Mouse (Mus musculus) telencephalon, adult 2 months (tissue): ENCODE measurements at regions not wholly inside any gene's neighbourhood (a gene's known extent, or its start where the extent isn't known, plus 50 kb on each side); places are given as distances from the start of the nearest gene placed in this dataset.

Source experiments
- DNase-seq: peaks from one replicate; pipeline ENCODE4 v3.0.0-alpha.2; 2011; ENCODE audit warnings: low read depth, low spot score

GRCm38 (mm10) chr19:49741239-49741638 lies 937.2 kb downstream of the Sorcs1 start:
- DNase-seq, result peak; percentile 11

GRCm38 (mm10) chr19:49739483-49740175 lies 938.8 kb downstream of the Sorcs1 start:
- DNase-seq, result no peak

- DNase-seq, result no peak
These were observed 980.8 kb downstream of the Sorcs1 start for GRCm38 (mm10) chr19:49697659-49698058.

- no peak for DNase-seq
These were observed 992.7 kb downstream of the Sorcs1 start for GRCm38 (mm10) chr19:49685588-49686281.

- peak; percentile 29 for DNase-seq
These were observed 997.2 kb downstream of the Sorcs1 start for GRCm38 (mm10) chr19:49681204-49681603.

- DNase-seq, result peak; percentile 17
These were observed 998.4 kb downstream of the Sorcs1 start for GRCm38 (mm10) chr19:49680006-49680405.

GRCm38 (mm10) chr19:49675931-49676330 lies 1002.5 kb downstream of the Sorcs1 start:
- no peak for DNase-seq

GRCm38 (mm10) chr19:49629963-49630362 lies 1048.5 kb downstream of the Sorcs1 start:
- DNase-seq, result peak; percentile 39

- DNase-seq, result no peak
These were observed 1058.5 kb downstream of the Sorcs1 start for GRCm38 (mm10) chr19:49619920-49620319.

GRCm38 (mm10) chr19:49615071-49615470 lies 1063.4 kb downstream of the Sorcs1 start:
- peak; percentile 17 for DNase-seq
